Mouse (Mus musculus) adrenal gland, postnatal 25 days (tissue): ENCODE data around the gene Nxph2. TPM values are rescaled to one million over a fixed set of nuclear protein-coding genes. Genes with fewer than 3 reads are reported as not detected.
"Not testable (repeated sequence)": the region's sequence is repeated elsewhere in the genome, so short reads cannot be mapped to it uniquely, and the experiment has no call there.

ENCODE experiments used
- DNase-seq: peaks from one replicate; pipeline ENCODE4 v3.0.0; 2021; ENCODE audit warnings: mixed read lengths
- long read RNA-seq: library from polyadenylated mRNA; stranded (forward); transcript quantifications from one replicate; pipeline ENCODE4 v2.0.0, GENCODE M21; 2021
- total RNA-seq: library from RNA; stranded (reverse); gene quantifications from 2 replicates; pipeline ENCODE4 v1.2.3, GENCODE M21; 2021

Nxph2 gene
- total RNA-seq: not detected in 2 replicates
- long read RNA-seq: 0 reads

- DNase-seq: no peak
Observed at GRCm38 (mm10) chr2:23320746-23321585, at the start of gene Nxph2. Nxph2 (plus strand) TSS chr2:23321246.

- DNase-seq: not testable (repeated sequence)
Observed at GRCm38 (mm10) chr2:23290991-23291390, 30.1 kb upstream of the Nxph2 start.

GRCm38 (mm10) chr2:23314869-23315268, 6.2 kb upstream of the Nxph2 start:
- DNase-seq: no peak

Other genes with a start within 250 kb of the Nxph2 start
- gene Mastl, start 165.2 kb upstream of the Nxph2 start, total RNA-seq: 2.4 and 4.1 TPM in 2 replicates
- 89.8 and 111 TPM in 2 replicates for gene Yme1l1, start 164.9 kb upstream of the Nxph2 start, total RNA-seq
- gene 4931423N10Rik, start 113.8 kb upstream of the Nxph2 start, total RNA-seq: 0.15 and 0.67 TPM in 2 replicates